Mouse (Mus musculus) CD4-positive, CD25-positive, alpha-beta regulatory T cell, adult 9 weeks (primary cell): ENCODE results near the gene Smim17. TPM values are rescaled to one million over a fixed set of nuclear protein-coding genes. Genes with fewer than 3 reads are reported as not detected.

ENCODE experiments used
- polyA plus RNA-seq: library from polyadenylated mRNA; unstranded; fragments of 100-300 nt; shearing (Covaris generic); gene quantifications from one replicate; pipeline ENCODE4 v1.2.1, GENCODE M21; 2017

Gene Smim17
- polyA plus RNA-seq, result 0.43 TPM

GRCm38 (mm10) chr7:6397996-6398975 is at the start of gene Smim17:
TSS of gene Smim17 (plus strand) at chr7:6398715.

GRCm38 (mm10) chr7:6363047-6363488 is 35.4 kb upstream of the Smim17 start, which contains the start of gene Zfp78:
TSS of gene Zfp78 (plus strand) at chr7:6363280.

GRCm38 (mm10) chr7:6383044-6383455 is 15.5 kb upstream of the Smim17 start, which contains the start of gene Zfp28:
TSS of gene Zfp28 (plus strand) at chr7:6383295.

DNA sequence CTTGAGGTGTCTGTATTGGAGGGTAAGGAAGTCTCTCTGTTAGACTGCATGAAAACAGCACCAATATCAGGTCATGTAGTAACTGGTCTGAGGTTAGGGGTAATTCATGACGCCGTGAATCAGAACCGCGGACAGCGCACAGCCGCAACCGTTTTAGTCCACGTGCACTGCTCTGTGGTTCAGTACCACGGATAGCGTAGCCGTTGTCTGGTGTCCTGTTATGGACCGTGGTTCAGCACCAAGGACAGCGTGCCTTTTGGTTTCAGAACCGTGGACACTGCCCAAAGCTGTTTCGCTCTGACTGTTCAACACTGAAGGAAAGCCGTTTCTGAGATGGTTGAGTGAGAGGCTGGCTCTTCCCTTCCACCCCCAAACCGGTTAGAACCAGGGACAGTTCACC is 11.5 kb downstream of the Smim17 start, which contains the start of gene Gm20715:
Gene Gm20715 (plus strand): TSS at position 235 of the 400 bp plus-strand sequence.

DNA sequence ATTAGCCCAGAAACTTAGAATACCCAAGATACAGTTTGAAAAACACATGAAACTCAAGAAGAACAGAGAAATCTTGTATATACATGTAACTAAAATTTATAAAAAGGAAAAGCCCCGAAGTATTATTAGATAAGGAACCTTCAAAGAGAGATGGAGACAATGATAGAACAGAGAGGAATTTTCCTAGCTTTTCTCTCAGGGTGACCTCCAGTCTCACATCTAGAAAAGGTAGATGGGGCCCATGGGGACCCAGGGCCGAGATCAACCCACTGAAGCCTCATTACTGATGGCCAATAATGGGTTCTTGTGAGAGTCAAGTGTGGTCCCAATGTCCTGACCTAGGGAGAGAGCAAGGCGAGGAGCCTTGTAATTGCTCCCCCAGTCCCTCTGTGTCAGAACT is 39.9 kb downstream of the Smim17 start, which contains the start of gene Olfr1344:
Gene Olfr1344 (plus strand): TSS at position 301 of the 400 bp plus-strand sequence.

GRCm38 (mm10) chr7:6455868-6456267 is 57.4 kb downstream of the Smim17 start, which contains the start of gene Olfr1336:
TSS of gene Olfr1336 (plus strand) at chr7:6456168.

DNA sequence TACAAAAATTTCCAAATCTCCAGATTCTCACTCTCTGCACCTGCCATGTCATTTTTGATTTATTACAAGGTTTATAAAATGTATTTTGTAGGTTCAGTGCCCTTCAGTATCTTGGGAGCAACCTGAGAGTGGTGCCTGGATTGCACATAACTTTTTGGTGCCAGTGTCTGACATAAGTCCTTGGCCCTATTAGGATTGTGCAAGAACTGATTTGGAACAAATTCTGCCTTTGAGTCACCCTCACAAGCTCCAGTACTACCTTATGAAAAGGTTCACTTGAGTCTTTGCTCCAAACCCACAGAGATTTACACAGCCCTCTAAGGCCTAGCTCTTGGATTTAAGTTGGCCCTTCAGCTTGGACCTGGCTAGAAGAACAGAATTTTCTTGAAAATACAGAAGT is 68.4 kb downstream of the Smim17 start, which contains the start of gene Olfr1346:
Gene Olfr1346 (plus strand): TSS at position 151 of the 400 bp plus-strand sequence.

Other genes starting within 250 kb of the Smim17 start
- 25.3 TPM for gene Zfp787, start 242.7 kb upstream of the Smim17 start, polyA plus RNA-seq
- gene Zfp444, start 226.5 kb upstream of the Smim17 start, polyA plus RNA-seq, result 5.0 TPM
- not detected for gene Galp, start 201.6 kb upstream of the Smim17 start, polyA plus RNA-seq
- not detected for gene Zscan5b, start 176.4 kb upstream of the Smim17 start, polyA plus RNA-seq
- not detected for gene Epp13, start 146.0 kb upstream of the Smim17 start, polyA plus RNA-seq
- 8.0 TPM for gene Zfp667, start 112.1 kb upstream of the Smim17 start, polyA plus RNA-seq
- gene Zfp583, start 67.4 kb upstream of the Smim17 start, polyA plus RNA-seq, result 1.3 TPM
- 0.65 TPM for gene Gm3854, start 55.0 kb upstream of the Smim17 start, polyA plus RNA-seq
- 4.6 TPM for gene Zfp78, start 35.4 kb upstream of the Smim17 start, polyA plus RNA-seq
- 15.2 TPM for gene Zfp28, start 15.4 kb upstream of the Smim17 start, polyA plus RNA-seq
- not detected for gene Gm20715, start 11.6 kb downstream of the Smim17 start, polyA plus RNA-seq
- gene Olfr1344, start 40.0 kb downstream of the Smim17 start, polyA plus RNA-seq, result not detected
- 0.05 TPM for gene Olfr1336, start 57.5 kb downstream of the Smim17 start, polyA plus RNA-seq
- not detected for gene Olfr1346, start 68.4 kb downstream of the Smim17 start, polyA plus RNA-seq
- not detected for gene Olfr5, start 88.2 kb downstream of the Smim17 start, polyA plus RNA-seq
- not detected for gene Olfr1347, start 101.0 kb downstream of the Smim17 start, polyA plus RNA-seq
- gene Olfr1348, start 110.0 kb downstream of the Smim17 start, polyA plus RNA-seq, result not detected
- gene Olfr1349, start 124.2 kb downstream of the Smim17 start, polyA plus RNA-seq, result not detected
- not detected for gene Olfr1350, start 166.1 kb downstream of the Smim17 start, polyA plus RNA-seq